In genomic region chr10:77634452-77635231, GRCm38 (mm10) we compare ENCODE assay signal across 9 mouse cellular contexts. TPM values are rescaled to one million over a fixed set of nuclear protein-coding genes. Genes with fewer than 3 reads are reported as not detected.
DNase-seq lines count a peak whose midpoint lies in the region; ATAC-seq and TF ChIP-seq lines count a peak whose summit lies in the region.
"Had no signal": no experiment of that assay in that cellular context is flagged by ENCODE, and none has a peak within 500 bp of the region (broad histone marks: within the 10 kb centered on the region; RNA-seq: fewer than 3 reads in every experiment).

No protein-coding gene starts in this region.

- no peak for DNase-seq in liver, embryonic 11.5 days (ENCODE audit: low spot score)
- peak; percentile 41 for DNase-seq in brain, embryonic 14.5 days (ENCODE audit: low read depth)
- DNase-seq in midbrain, postnatal 0 days (ENCODE audit: low spot score) = peak; percentile 42
- no peak for DNase-seq in layer of hippocampus, postnatal 14 days (ENCODE audit: low spot score in 2 of 2)
- DNase-seq in right cerebral cortex, postnatal 4 days = no peak
- DNase-seq in testis, postnatal 10 days (ENCODE audit: low spot score) = no peak
- DNase-seq: cerebellum, adult 18-20 months had no signal

- peaks cover 93% of the 10 kb centered on the region for H3K36me3 ChIP-seq in liver, embryonic 12.5 days
- H3K36me3 ChIP-seq in liver, embryonic 11.5 days (ENCODE audit: control insufficient read depth, insufficient read depth, low read length) = peaks cover 23% of the 10 kb centered on the region
- H3K36me3 ChIP-seq in heart, embryonic 16.5 days (ENCODE audit: control insufficient read depth, insufficient read depth) = peaks cover 3% of the 10 kb centered on the region; the same call in 1 of the 2 replicates
- H3K36me3 ChIP-seq in midbrain, postnatal 0 days (ENCODE audit: insufficient read depth, low read length) = peaks cover 42% of the 10 kb centered on the region

- H3K9ac ChIP-seq in liver, embryonic 12.5 days = no peak overlapping the region
- no peak overlapping the region for H3K9ac ChIP-seq in liver, embryonic 11.5 days (ENCODE audit: low read depth, low read length)
- no peak overlapping the region for H3K9ac ChIP-seq in heart, embryonic 16.5 days (ENCODE audit: low read length)
- H3K9ac ChIP-seq in midbrain, postnatal 0 days (replicated peaks; ENCODE audit: low read length, poor library complexity, severe bottlenecking) = no peak overlapping the region

- H3K9me3 ChIP-seq in liver, embryonic 12.5 days (replicated peaks) = no peaks in the 10 kb centered on the region
- no peaks in the 10 kb centered on the region for H3K9me3 ChIP-seq in liver, embryonic 11.5 days (ENCODE audit: control insufficient read depth, low read length)
- no peaks in the 10 kb centered on the region for H3K9me3 ChIP-seq in heart, embryonic 16.5 days (replicated peaks; ENCODE audit: control insufficient read depth, low read length)
- no peaks in the 10 kb centered on the region for H3K9me3 ChIP-seq in midbrain, postnatal 0 days (ENCODE audit: low read length)

- H3K27ac ChIP-seq in liver, embryonic 12.5 days = 0 out of 2 replicates have a peak overlapping the region, but pooled peaks have one; percentile 19
- no peak overlapping the region for H3K27ac ChIP-seq in liver, embryonic 11.5 days (ENCODE audit: low read depth, low read length)
- H3K27ac ChIP-seq in heart, embryonic 16.5 days (ENCODE audit: low read length) = peak overlapping the region; percentile 78
- no peak overlapping the region for H3K27ac ChIP-seq in midbrain, postnatal 0 days (ENCODE audit: low read depth, low read length)

- H3K4me1 ChIP-seq in liver, embryonic 12.5 days = peaks cover 10% of the 10 kb centered on the region; the same call in 1 of the 2 replicates
- 0 out of 2 replicates have a peak, but pooled peaks cover 3% of the 10 kb centered on the region for H3K4me1 ChIP-seq in liver, embryonic 11.5 days (replicated peaks; ENCODE audit: control insufficient read depth, insufficient read depth, low read length)
- peaks cover 21% of the 10 kb centered on the region for H3K4me1 ChIP-seq in heart, embryonic 16.5 days (ENCODE audit: control insufficient read depth, insufficient read depth, low read length)
- H3K4me1 ChIP-seq in midbrain, postnatal 0 days (ENCODE audit: insufficient read depth, low read length) = no peaks in the 10 kb centered on the region

- no peak overlapping the region for H3K4me2 ChIP-seq in liver, embryonic 12.5 days
- no peak overlapping the region for H3K4me2 ChIP-seq in liver, embryonic 11.5 days
- H3K4me2 ChIP-seq in heart, embryonic 16.5 days (ENCODE audit: low read depth, low read length) = 0 out of 2 replicates have a peak overlapping the region, but pooled peaks have one; percentile 20
- no peak overlapping the region for H3K4me2 ChIP-seq in midbrain, postnatal 0 days (ENCODE audit: low read depth, low read length, poor library complexity, severe bottlenecking)

- no peak for ATAC-seq in liver, embryonic 12.5 days
- no peak for ATAC-seq in liver, embryonic 11.5 days (replicated peaks; ENCODE audit: low FRiP score)
- peak; percentile 84 for ATAC-seq in heart, embryonic 16.5 days (replicated peaks; ENCODE audit: extremely low read depth, insufficient read depth, low FRiP score)
- peak; percentile 34; the same call in 1 of the 2 replicates for ATAC-seq in midbrain, postnatal 0 days (ENCODE audit: low FRiP score)

- WGBS in liver, embryonic 12.5 days (ENCODE audit: insufficient replicate concordance) = 75% methylated on average over 13 of the region's 13 CpGs
- WGBS in liver, embryonic 11.5 days = 75% methylated on average over 13 of the region's 13 CpGs
- WGBS in heart, embryonic 16.5 days = 20% methylated on average over 13 of the region's 13 CpGs
- 44% methylated on average over 13 of the region's 13 CpGs for WGBS in midbrain, postnatal 0 days

- no peak overlapping the region for H3K4me3 ChIP-seq in liver, embryonic 12.5 days
- no peak overlapping the region for H3K4me3 ChIP-seq in liver, embryonic 11.5 days (ENCODE audit: low read depth, low read length)
- no peak overlapping the region for H3K4me3 ChIP-seq in heart, embryonic 16.5 days (ENCODE audit: low read length)
- no peak overlapping the region for H3K4me3 ChIP-seq in midbrain, postnatal 0 days (ENCODE audit: low read depth, low read length)

- no peak for TF ChIP-seq CTCF in brain, embryonic 14.5 days (IDR thresholded peaks at IDR 0.05; ENCODE audit: borderline replicate concordance, extremely low read depth, insufficient read depth, insufficient read length)
- 0 out of 2 replicates have a peak, but pooled peaks have one; percentile 17 for TF ChIP-seq CTCF in midbrain, postnatal 0 days (IDR thresholded peaks at IDR 0.05)

- no peak for TF ChIP-seq POLR2A in brain, embryonic 14.5 days (IDR thresholded peaks at IDR 0.05; ENCODE audit: borderline replicate concordance, extremely low read depth, insufficient read depth, insufficient read length, poor library complexity, severe bottlenecking)

- no peaks in the 10 kb centered on the region for H3K27me3 ChIP-seq in liver, embryonic 12.5 days (replicated peaks)
- H3K27me3 ChIP-seq in liver, embryonic 11.5 days (replicated peaks; ENCODE audit: control insufficient read depth, insufficient read depth, low read length) = no peaks in the 10 kb centered on the region
- no peaks in the 10 kb centered on the region for H3K27me3 ChIP-seq in heart, embryonic 16.5 days (ENCODE audit: control insufficient read depth, insufficient read depth, low read length)
- H3K27me3 ChIP-seq in midbrain, postnatal 0 days (ENCODE audit: insufficient read depth, low read length) = no peaks in the 10 kb centered on the region

RNA-seq across cellular contexts. Expression of gene Ube2g2, which starts 12.6 kb away (rescaled TPM):
- polyA plus RNA-seq in liver, embryonic 12.5 days (2016; fragmentation: Nextera tagmentation; extraction: Ambion mirVana) = 55.7 and 59.9 TPM in 2 replicates
- polyA plus RNA-seq in liver, embryonic 11.5 days (2014; fragmentation: Nextera tagmentation; extraction: Ambion mirVana) = 62.1 and 67.9 TPM in 2 replicates
- polyA plus RNA-seq in brain, embryonic 14.5 days (2012; rRNA removed) = 56.9 and 57.7 TPM in 2 replicates
- 85.4 and 91.0 TPM in 2 replicates for polyA plus RNA-seq in heart, embryonic 16.5 days (2015; fragmentation: Nextera tagmentation; extraction: Ambion mirVana)
- total RNA-seq in midbrain, postnatal 0 days (2014; rRNA removed) = 39.3 and 41.8 TPM in 2 replicates
- 67.2 and 70.6 TPM in 2 replicates for polyA plus RNA-seq in midbrain, postnatal 0 days (2015; fragmentation: Nextera tagmentation; extraction: Ambion mirVana)
- 10 to 100 TPM; 63.9 to 69.0 TPM for total RNA-seq in layer of hippocampus, postnatal 14 days (2021)

RNA-seq across cellular contexts. Expression of gene Gm49325, which starts 28.6 kb away (rescaled TPM):
- 5.1 TPM in 1 of 2 replicates, not detected in the other for polyA plus RNA-seq in liver, embryonic 12.5 days (2016; fragmentation: Nextera tagmentation; extraction: Ambion mirVana)
- 1.8 and 4.5 TPM in 2 replicates for polyA plus RNA-seq in liver, embryonic 11.5 days (2014; fragmentation: Nextera tagmentation; extraction: Ambion mirVana)
- polyA plus RNA-seq in brain, embryonic 14.5 days (2012; rRNA removed) = not detected in 2 replicates
- 4.6 TPM in 1 of 2 replicates, not detected in the other for polyA plus RNA-seq in heart, embryonic 16.5 days (2015; fragmentation: Nextera tagmentation; extraction: Ambion mirVana)
- not detected in 2 replicates for total RNA-seq in midbrain, postnatal 0 days (2014; rRNA removed)
- polyA plus RNA-seq in midbrain, postnatal 0 days (2015; fragmentation: Nextera tagmentation; extraction: Ambion mirVana) = 6.9 and 10.5 TPM in 2 replicates
- total RNA-seq in layer of hippocampus, postnatal 14 days (2021) = 10 to 100 TPM; 12.6 to 19.9 TPM

RNA-seq across cellular contexts. Expression of gene Sumo3, which starts 28.7 kb away (rescaled TPM):
- polyA plus RNA-seq in liver, embryonic 12.5 days (2016; fragmentation: Nextera tagmentation; extraction: Ambion mirVana) = 138 and 146 TPM in 2 replicates
- polyA plus RNA-seq in liver, embryonic 11.5 days (2014; fragmentation: Nextera tagmentation; extraction: Ambion mirVana) = 249 and 271 TPM in 2 replicates
- 368 and 420 TPM in 2 replicates for polyA plus RNA-seq in brain, embryonic 14.5 days (2012; rRNA removed)
- polyA plus RNA-seq in heart, embryonic 16.5 days (2015; fragmentation: Nextera tagmentation; extraction: Ambion mirVana) = 157 and 170 TPM in 2 replicates
- 167 and 306 TPM in 2 replicates for total RNA-seq in midbrain, postnatal 0 days (2014; rRNA removed)
- polyA plus RNA-seq in midbrain, postnatal 0 days (2015; fragmentation: Nextera tagmentation; extraction: Ambion mirVana) = 385 and 389 TPM in 2 replicates
- total RNA-seq in layer of hippocampus, postnatal 14 days (2021) = 100 to 1,000 TPM; 116 to 134 TPM

RNA-seq across cellular contexts. Expression of gene Tspear, which starts 51.7 kb away (rescaled TPM):
- polyA plus RNA-seq in liver, embryonic 12.5 days (2016; fragmentation: Nextera tagmentation; extraction: Ambion mirVana) = 0.05 TPM in 1 of 2 replicates, not detected in the other
- 0.16 TPM in 1 of 2 replicates, not detected in the other for polyA plus RNA-seq in liver, embryonic 11.5 days (2014; fragmentation: Nextera tagmentation; extraction: Ambion mirVana)
- 1.5 and 1.6 TPM in 2 replicates for polyA plus RNA-seq in brain, embryonic 14.5 days (2012; rRNA removed)
- 0.10 and 0.28 TPM in 2 replicates for polyA plus RNA-seq in heart, embryonic 16.5 days (2015; fragmentation: Nextera tagmentation; extraction: Ambion mirVana)
- 0.66 and 1.5 TPM in 2 replicates for total RNA-seq in midbrain, postnatal 0 days (2014; rRNA removed)
- polyA plus RNA-seq in midbrain, postnatal 0 days (2015; fragmentation: Nextera tagmentation; extraction: Ambion mirVana) = 0.63 and 1.3 TPM in 2 replicates
- total RNA-seq in layer of hippocampus, postnatal 14 days (2021) = under 1 TPM in 1 of 2 experiments, not detected in 1; 0.14 TPM

RNA-seq across cellular contexts. Expression of gene Pttg1ip, which starts 53.1 kb away (rescaled TPM):
- polyA plus RNA-seq in liver, embryonic 12.5 days (2016; fragmentation: Nextera tagmentation; extraction: Ambion mirVana) = 68.8 and 72.8 TPM in 2 replicates
- 94.0 and 99.7 TPM in 2 replicates for polyA plus RNA-seq in liver, embryonic 11.5 days (2014; fragmentation: Nextera tagmentation; extraction: Ambion mirVana)
- 70.0 and 74.8 TPM in 2 replicates for polyA plus RNA-seq in brain, embryonic 14.5 days (2012; rRNA removed)
- polyA plus RNA-seq in heart, embryonic 16.5 days (2015; fragmentation: Nextera tagmentation; extraction: Ambion mirVana) = 127 and 132 TPM in 2 replicates
- 87.2 and 116 TPM in 2 replicates for total RNA-seq in midbrain, postnatal 0 days (2014; rRNA removed)
- 74.7 and 79.0 TPM in 2 replicates for polyA plus RNA-seq in midbrain, postnatal 0 days (2015; fragmentation: Nextera tagmentation; extraction: Ambion mirVana)
- 10 to 100 TPM; 77.4 to 79.9 TPM for total RNA-seq in layer of hippocampus, postnatal 14 days (2021)

Comparison
In these comparisons a context has a peak if more than half of its experiments do, and no peak if none do; other contexts are left out.
1. H3K27ac ChIP-seq: peak in liver, embryonic 12.5 days (single experiment) and heart, embryonic 16.5 days (single experiment); none in liver, embryonic 11.5 days (single experiment) and midbrain, postnatal 0 days (single experiment).
2. ATAC-seq: peak in heart, embryonic 16.5 days (single experiment) and midbrain, postnatal 0 days (single experiment); none in liver, embryonic 12.5 days (single experiment) and liver, embryonic 11.5 days (single experiment).
3. DNase-seq: peak in brain, embryonic 14.5 days (single experiment) and midbrain, postnatal 0 days (single experiment); none in liver, embryonic 11.5 days (single experiment), layer of hippocampus, postnatal 14 days (0 of 2), right cerebral cortex, postnatal 4 days (single experiment) and testis, postnatal 10 days (single experiment).